Mouse (Mus musculus) G1E (cell line): ENCODE measurements around the gene Nae1. TPM values are rescaled to one million over a fixed set of nuclear protein-coding genes. Genes with fewer than 3 reads are reported as not detected.

Source experiments
- ATAC-seq: 2 replicates; pipeline ENCODE4 v1.8.0; 2016; ENCODE audit warnings: mild to moderate bottlenecking; ENCODE audit not compliant: insufficient number of reproducible peaks, poor library complexity, low FRiP score, severe bottlenecking; ENCODE audit errors: extremely low read depth
- DNase-seq: peaks from one replicate; pipeline ENCODE4 v3.0.0; 2012; ENCODE audit warnings: low spot score
- H3K27me3 ChIP-seq: 2 replicates; pipeline ENCODE4 v1.6.1; 2012; ENCODE audit warnings: mild to moderate bottlenecking, low read length, inconsistent platforms; ENCODE audit not compliant: insufficient read depth
- H3K36me3 ChIP-seq: replicated peaks from 2 replicates; pipeline ENCODE3; 2012; ENCODE audit warnings: mild to moderate bottlenecking, inconsistent platforms
- H3K4me1 ChIP-seq: 2 replicates; pipeline ENCODE4 v1.6.1; 2012; ENCODE audit warnings: low read depth, low read length, inconsistent platforms, mixed read lengths; ENCODE audit not compliant: insufficient read depth
- H3K4me3 ChIP-seq: 2 replicates; pipeline ENCODE4 v1.5.1; 2012; ENCODE audit warnings: low read depth, mild to moderate bottlenecking, inconsistent platforms, low read length, moderate library complexity, mixed read lengths
- H3K9me3 ChIP-seq: replicated peaks from 2 replicates; pipeline ENCODE4 v1.6.1; 2012; ENCODE audit warnings: inconsistent platforms
- CTCF ChIP-seq: IDR thresholded peaks from 2 replicates; pipeline ENCODE4 v1.5.1; 2012; ENCODE audit warnings: low read depth, low read length, inconsistent platforms, mixed read lengths
- GATA1 ChIP-seq: IDR thresholded peaks from 2 replicates; pipeline ENCODE4 v1.6.1; 2012; ENCODE audit warnings: borderline replicate concordance, low read length, inconsistent platforms, mixed read lengths
- GATA2 ChIP-seq: IDR thresholded peaks from 2 replicates; pipeline ENCODE4 v1.6.1; 2012; ENCODE audit warnings: low read depth, low read length, inconsistent platforms, borderline replicate concordance
- POLR2AphosphoS5 ChIP-seq: IDR thresholded peaks from 2 replicates; pipeline ENCODE4 v1.6.1; 2012; ENCODE audit warnings: low read depth, low read length, inconsistent platforms; ENCODE audit not compliant: insufficient replicate concordance
- TAL1 ChIP-seq: conservative IDR thresholded peaks from 2 replicates; pipeline ENCODE4 v1.6.1; 2012; ENCODE audit warnings: low read depth, low read length, inconsistent platforms, mixed read lengths
- polyA plus RNA-seq: library from polyadenylated mRNA; stranded (reverse); fragments of >175 nt; gene quantifications from 2 replicates; pipeline ENCODE4 v1.2.3, GENCODE M21; 2012
- total RNA-seq, 2 experiments: library from RNA; stranded (forward) in 1 of 2; stranded (reverse) in 1 of 2; fragments of 200-1000 nt in 1 of 2; fragments of >200 nt in 1 of 2; fragmentation: Nextera tagmentation in 1 of 2; gene quantifications; 2 replicates each; pipeline ENCODE4 v1.2.3; 2014 to 2017

Gene Nae1
- total and polyA plus RNA-seq, 3 experiments: 6.4 to 120 (median 63.1) TPM

- Histone ChIP-seq H3K4me1 (no peaks in the 10 kb centered on the region; the same call in 1 of the 2 replicates), H3K4me3 (no peak overlapping the region), H3K36me3 (no peaks in the 10 kb centered on the region), H3K27me3 (peaks cover 45% of the 10 kb centered on the region), H3K9me3 (no peaks in the 10 kb centered on the region)
- DNase-seq (no peak), ATAC-seq (no peak)
- TF ChIP-seq POLR2AphosphoS5: no peak
- TF ChIP-seq CTCF: no peak
Observed at GRCm38 (mm10) chr8:104541515-104541880, 7.1 kb upstream of the Nae1 start.

- peaks cover 45% of the 10 kb centered on the region for H3K27me3 ChIP-seq
- DNase-seq (no peak), ATAC-seq (no peak)
- TF ChIP-seq CTCF (no peak), GATA1 (no peak), POLR2AphosphoS5 (no peak), GATA2 (no peak), TAL1 (no peak)
- H3K4me1 ChIP-seq: peaks cover under 1% of the 10 kb centered on the region
- H3K9me3 ChIP-seq: no peaks in the 10 kb centered on the region
- H3K36me3 ChIP-seq: no peaks in the 10 kb centered on the region
- peak overlapping the region; percentile 16; the same call in 1 of the 2 replicates for H3K4me3 ChIP-seq
Observed at GRCm38 (mm10) chr8:104540710-104541514, 6.5 kb upstream of the Nae1 start.

GRCm38 (mm10) chr8:104540238-104540637 is 5.8 kb upstream of the Nae1 start:
- H3K36me3 ChIP-seq: no peaks in the 10 kb centered on the region
- H3K27me3 ChIP-seq: peaks cover 45% of the 10 kb centered on the region
- DNase-seq: no peak
- ATAC-seq: no peak
- no peak for TF ChIP-seq TAL1
- no peak for TF ChIP-seq POLR2AphosphoS5
- TF ChIP-seq GATA1: no peak
- TF ChIP-seq GATA2: no peak
- no peak for TF ChIP-seq CTCF
- H3K9me3 ChIP-seq: no peaks in the 10 kb centered on the region
- H3K4me1 ChIP-seq: peaks cover 7% of the 10 kb centered on the region
- no peak overlapping the region for H3K4me3 ChIP-seq

GRCm38 (mm10) chr8:104539566-104539965 is 5.1 kb upstream of the Nae1 start:
- Histone ChIP-seq H3K9me3 (no peaks in the 10 kb centered on the region), H3K27me3 (peaks cover 45% of the 10 kb centered on the region), H3K4me1 (peaks cover 12% of the 10 kb centered on the region), H3K36me3 (no peaks in the 10 kb centered on the region), H3K4me3 (no peak overlapping the region)
- TF ChIP-seq GATA2: no peak
- no peak for TF ChIP-seq GATA1
- TF ChIP-seq TAL1: no peak
- TF ChIP-seq POLR2AphosphoS5: no peak
- TF ChIP-seq CTCF: no peak
- ATAC-seq (no peak), DNase-seq (no peak)

GRCm38 (mm10) chr8:104538896-104539295 is 4.5 kb upstream of the Nae1 start:
- no peak for DNase-seq
- no peak for TF ChIP-seq GATA1
- no peak for TF ChIP-seq POLR2AphosphoS5
- TF ChIP-seq GATA2: no peak
- TF ChIP-seq TAL1: no peak
- no peak for TF ChIP-seq CTCF

GRCm38 (mm10) chr8:104536028-104536427 is 1.6 kb upstream of the Nae1 start:
- ATAC-seq (no peak), DNase-seq (no peak)
- H3K36me3 ChIP-seq: peaks cover 7% of the 10 kb centered on the region
- TF ChIP-seq TAL1 (no peak), GATA1 (no peak), POLR2AphosphoS5 (no peak), GATA2 (no peak), CTCF (no peak)
- H3K27me3 ChIP-seq: peaks cover 17% of the 10 kb centered on the region
- H3K9me3 ChIP-seq: no peaks in the 10 kb centered on the region
- peak overlapping the region; percentile 95; the same call in 1 of the 2 replicates for H3K4me3 ChIP-seq
- H3K4me1 ChIP-seq: peaks cover 28% of the 10 kb centered on the region

More at GRCm38 (mm10) chr8:104538896-104539295, 4.5 kb upstream of the Nae1 start:
- Histone ChIP-seq H3K9me3 (no peaks in the 10 kb centered on the region), H3K36me3 (no peaks in the 10 kb centered on the region), H3K4me3 (no peak overlapping the region), H3K27me3 (peaks cover 41% of the 10 kb centered on the region), H3K4me1 (peaks cover 12% of the 10 kb centered on the region)
- no peak for ATAC-seq
